Mouse (Mus musculus) ES-E14 (cell line): Measurements from ENCODE around the gene Tpte.

Experiments used
- CHD2 ChIP-seq: IDR thresholded peaks from 2 replicates; pipeline ENCODE4 v1.6.1; 2014; ENCODE audit warnings: mild to moderate bottlenecking, low read depth, low read length, inconsistent platforms
- HCFC1 ChIP-seq: IDR thresholded peaks from 2 replicates; pipeline ENCODE4 v1.6.1; 2012; ENCODE audit warnings: low read length, inconsistent platforms, borderline replicate concordance; ENCODE audit not compliant: insufficient read depth
- MAFK ChIP-seq: IDR thresholded peaks from 2 replicates; pipeline ENCODE4 v1.6.1; 2014; ENCODE audit warnings: mild to moderate bottlenecking, low read depth, low read length, inconsistent platforms; ENCODE audit not compliant: insufficient read depth
- ZC3H11A ChIP-seq: IDR thresholded peaks from 2 replicates; pipeline ENCODE4 v1.6.1; 2012; ENCODE audit warnings: low read depth, mild to moderate bottlenecking, inconsistent platforms, low read length, borderline replicate concordance
- ZNF384 ChIP-seq: IDR thresholded peaks from 2 replicates; pipeline ENCODE4 v1.6.1; 2012; ENCODE audit warnings: low read depth, low read length, inconsistent platforms

DNA sequence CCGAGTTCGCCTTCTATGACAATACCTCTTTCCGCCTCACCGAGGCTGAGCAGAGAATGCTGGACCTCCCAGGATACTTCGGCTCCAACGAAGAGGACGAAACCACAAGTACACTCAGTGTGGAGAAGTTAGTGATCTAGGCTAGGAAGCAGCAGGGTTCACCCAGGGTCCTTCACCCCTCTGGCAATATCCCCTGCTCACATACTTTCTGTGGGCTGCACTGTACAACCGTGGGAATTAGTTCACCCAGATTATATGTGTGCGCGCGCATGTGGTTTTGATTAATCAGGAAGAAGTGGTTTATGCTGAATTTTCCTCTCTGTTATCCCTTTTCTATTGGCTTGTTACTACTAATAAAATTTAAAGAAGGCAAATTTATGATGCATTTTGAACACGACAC lies 23.7 kb upstream of the Tpte start:
- TF ChIP-seq MAFK (no peak), ZC3H11A (no peak), CHD2 (no peak), HCFC1 (no peak), ZNF384 (no peak)
